Mouse (Mus musculus): ENCODE results near the gene Cyp4a29. TPM values are rescaled to one million over a fixed set of nuclear protein-coding genes. Genes with fewer than 3 reads are reported as not detected.
"Not testable (repeated sequence)": the region's sequence is repeated elsewhere in the genome, so short reads cannot be mapped to it uniquely, and the experiment has no call there.

Cyp4a29 gene
- total RNA-seq (2014; rRNA removed) (not detected in 2 replicates), polyA plus RNA-seq (2015; fragmentation: Nextera tagmentation; extraction: Ambion mirVana) (not detected in 2 replicates)

DNA sequence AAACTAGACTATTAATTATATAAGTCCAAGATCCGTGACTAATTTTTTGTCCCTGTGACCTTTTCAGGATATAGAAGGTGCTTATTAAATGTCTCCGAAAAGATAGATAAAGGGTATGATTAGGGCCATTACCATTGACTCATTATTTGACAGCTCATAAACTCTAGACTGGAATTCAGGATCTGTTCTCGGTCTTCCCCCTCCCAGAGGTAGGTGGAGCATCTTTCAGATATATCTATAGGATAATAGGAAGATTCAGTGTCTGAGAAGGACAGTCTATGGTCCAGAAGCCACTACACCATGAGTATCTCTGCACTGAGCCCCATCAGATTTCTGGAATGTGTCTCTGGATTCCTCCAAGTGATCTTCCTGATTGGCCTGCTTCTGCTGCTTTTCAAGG is at the start of gene Cyp4a29:
Cyp4a29 (plus strand) TSS at position 301 of the 400 bp plus-strand sequence.
- Histone ChIP-seq H3K36me3 (ENCODE audit: insufficient read depth, low read length) (no peaks in the 10 kb centered on the region), H3K9ac (replicated peaks; ENCODE audit: low read length, poor library complexity, severe bottlenecking) (no peak within 1 kb of the TSS), H3K4me3 (ENCODE audit: low read depth, low read length) (no peak within 1 kb of the TSS), H3K27ac (ENCODE audit: low read depth, low read length) (no peak within 1 kb of the TSS), H3K9me3 (ENCODE audit: low read length) (no peaks in the 10 kb centered on the region), H3K27me3 (ENCODE audit: insufficient read depth, low read length) (no peaks in the 10 kb centered on the region), H3K4me1 (ENCODE audit: insufficient read depth, low read length) (no peaks in the 10 kb centered on the region), H3K4me2 (ENCODE audit: low read depth, low read length, poor library complexity, severe bottlenecking) (no peak within 1 kb of the TSS)
- ATAC-seq (ENCODE audit: low FRiP score) (no peak), DNase-seq (ENCODE audit: low spot score) (no peak)
- 87% methylated on average over 3 of the region's 3 CpGs for WGBS
- no peak for TF ChIP-seq CTCF (IDR thresholded peaks at IDR 0.05)

- not testable (repeated sequence) for ATAC-seq (ENCODE audit: low FRiP score); H3K4me2 ChIP-seq (ENCODE audit: low read depth, low read length, poor library complexity, severe bottlenecking)
- 81% methylated on average over 2 of the region's 2 CpGs for WGBS
Measured at GRCm38 (mm10) chr4:115232901-115233300, 9.0 kb upstream of the Cyp4a29 start.

GRCm38 (mm10) chr4:115236462-115237096 is 5.3 kb upstream of the Cyp4a29 start:
- Histone ChIP-seq H3K4me1 (ENCODE audit: insufficient read depth, low read length) (no peaks in the 10 kb centered on the region), H3K9ac (replicated peaks; ENCODE audit: low read length, poor library complexity, severe bottlenecking) (no peak overlapping the region), H3K9me3 (ENCODE audit: low read length) (no peaks in the 10 kb centered on the region), H3K27ac (ENCODE audit: low read depth, low read length) (no peak overlapping the region), H3K27me3 (ENCODE audit: insufficient read depth, low read length) (no peaks in the 10 kb centered on the region), H3K36me3 (ENCODE audit: insufficient read depth, low read length) (no peaks in the 10 kb centered on the region), H3K4me3 (ENCODE audit: low read depth, low read length) (no peak overlapping the region), H3K4me2 (ENCODE audit: low read depth, low read length, poor library complexity, severe bottlenecking) (no peak overlapping the region)
- DNase-seq (ENCODE audit: low spot score), result no peak
- 75% methylated on average over 1 of the region's 1 CpGs for WGBS
- ATAC-seq (ENCODE audit: low FRiP score), result no peak
- no peak for TF ChIP-seq CTCF (IDR thresholded peaks at IDR 0.05)

More at GRCm38 (mm10) chr4:115232901-115233300, 9.0 kb upstream of the Cyp4a29 start:
- not testable (repeated sequence) for H3K27me3 ChIP-seq (ENCODE audit: insufficient read depth, low read length); H3K9ac ChIP-seq (replicated peaks; ENCODE audit: low read length, poor library complexity, severe bottlenecking); DNase-seq (ENCODE audit: low spot score); H3K27ac ChIP-seq (ENCODE audit: low read depth, low read length); H3K9me3 ChIP-seq (ENCODE audit: low read length); H3K4me3 ChIP-seq (ENCODE audit: low read depth, low read length); H3K4me1 ChIP-seq (ENCODE audit: insufficient read depth, low read length); H3K36me3 ChIP-seq (ENCODE audit: insufficient read depth, low read length)

GRCm38 (mm10) chr4:115264687-115265569 is 23.0 kb downstream of the Cyp4a29 start:
- H3K4me3 ChIP-seq (ENCODE audit: low read depth, low read length); H3K9me3 ChIP-seq (ENCODE audit: low read length); H3K36me3 ChIP-seq (ENCODE audit: insufficient read depth, low read length); H3K4me1 ChIP-seq (ENCODE audit: insufficient read depth, low read length); H3K4me2 ChIP-seq (ENCODE audit: low read depth, low read length, poor library complexity, severe bottlenecking); H3K27me3 ChIP-seq (ENCODE audit: insufficient read depth, low read length); ATAC-seq (ENCODE audit: low FRiP score); DNase-seq (ENCODE audit: low spot score); H3K27ac ChIP-seq (ENCODE audit: low read depth, low read length); H3K9ac ChIP-seq (replicated peaks; ENCODE audit: low read length, poor library complexity, severe bottlenecking): not testable (repeated sequence)
- 83% methylated on average over 3 of the region's 4 CpGs for WGBS

- DNase-seq (ENCODE audit: low spot score); H3K27me3 ChIP-seq (ENCODE audit: insufficient read depth, low read length); ATAC-seq (ENCODE audit: low FRiP score); H3K4me1 ChIP-seq (ENCODE audit: insufficient read depth, low read length); H3K4me2 ChIP-seq (ENCODE audit: low read depth, low read length, poor library complexity, severe bottlenecking); H3K27ac ChIP-seq (ENCODE audit: low read depth, low read length); H3K9ac ChIP-seq (replicated peaks; ENCODE audit: low read length, poor library complexity, severe bottlenecking); H3K9me3 ChIP-seq (ENCODE audit: low read length); H3K4me3 ChIP-seq (ENCODE audit: low read depth, low read length); H3K36me3 ChIP-seq (ENCODE audit: insufficient read depth, low read length): not testable (repeated sequence)
- 93% methylated on average over 2 of the region's 3 CpGs for WGBS
Measured at GRCm38 (mm10) chr4:115278215-115278982, 36.5 kb downstream of the Cyp4a29 start.

All from midbrain, postnatal 0 days (tissue).